ENCODE assay signal across 9 mouse cellular contexts in genomic region chr5:53105716-53106115, GRCm38 (mm10).
DNase-seq lines count a peak whose midpoint lies in the region; ATAC-seq and TF ChIP-seq lines count a peak whose summit lies in the region.
"Had no signal": no experiment of that assay in that cellular context is flagged by ENCODE, and none has a peak within 500 bp of the region (broad histone marks: within the 10 kb centered on the region; RNA-seq: fewer than 3 reads in every experiment).

No protein-coding gene starts in this region.

- no peak overlapping the region for H3K4me3 ChIP-seq in layer of hippocampus, adult 2 months
- H3K4me3 ChIP-seq: limb, embryonic 15.5 days had no signal

- ATAC-seq in erythroid progenitor cell, adult 5-6 weeks (replicated peaks; ENCODE audit: low FRiP score, poor library complexity, severe bottlenecking): no peak

- no peak for DNase-seq in layer of hippocampus, adult 2 months (ENCODE audit: low spot score in 2 of 2)
- DNase-seq in layer of hippocampus, adult 8-10 months (ENCODE audit: low spot score in 2 of 2): no peak
- DNase-seq in NIH3T3 (ENCODE audit: low read depth): peak; percentile 22
- DNase-seq in cerebellum, adult 8-10 months: peak; percentile 77
- peak; percentile 89 for DNase-seq in left cerebral cortex, postnatal 4 days
- DNase-seq in T-cell, adult 2 months (ENCODE audit: low spot score): no peak
- DNase-seq in thymus, postnatal 0 days (ENCODE audit: low spot score): no peak

- intact Hi-C loops in left cerebral cortex, postnatal 4 days (cut with DNase I): no loop called here

- H3K27ac ChIP-seq in layer of hippocampus, adult 2 months: no peak overlapping the region
- H3K27ac ChIP-seq: limb, embryonic 15.5 days had no signal

- peak; percentile 47 for TF ChIP-seq CTCF in layer of hippocampus, adult 2 months (conservative IDR thresholded peaks at IDR 0.05)

Comparison
In these comparisons a context has a peak if more than half of its experiments do, and no peak if none do; other contexts are left out.
1. DNase-seq: peak in NIH3T3 (single experiment), cerebellum, adult 8-10 months (single experiment) and left cerebral cortex, postnatal 4 days (single experiment); none in layer of hippocampus, adult 2 months (0 of 2), layer of hippocampus, adult 8-10 months (0 of 2), T-cell, adult 2 months (single experiment) and thymus, postnatal 0 days (single experiment).